Mouse (Mus musculus): Measurements from ENCODE around the gene Rnf121.

The Rnf121 gene

DNA sequence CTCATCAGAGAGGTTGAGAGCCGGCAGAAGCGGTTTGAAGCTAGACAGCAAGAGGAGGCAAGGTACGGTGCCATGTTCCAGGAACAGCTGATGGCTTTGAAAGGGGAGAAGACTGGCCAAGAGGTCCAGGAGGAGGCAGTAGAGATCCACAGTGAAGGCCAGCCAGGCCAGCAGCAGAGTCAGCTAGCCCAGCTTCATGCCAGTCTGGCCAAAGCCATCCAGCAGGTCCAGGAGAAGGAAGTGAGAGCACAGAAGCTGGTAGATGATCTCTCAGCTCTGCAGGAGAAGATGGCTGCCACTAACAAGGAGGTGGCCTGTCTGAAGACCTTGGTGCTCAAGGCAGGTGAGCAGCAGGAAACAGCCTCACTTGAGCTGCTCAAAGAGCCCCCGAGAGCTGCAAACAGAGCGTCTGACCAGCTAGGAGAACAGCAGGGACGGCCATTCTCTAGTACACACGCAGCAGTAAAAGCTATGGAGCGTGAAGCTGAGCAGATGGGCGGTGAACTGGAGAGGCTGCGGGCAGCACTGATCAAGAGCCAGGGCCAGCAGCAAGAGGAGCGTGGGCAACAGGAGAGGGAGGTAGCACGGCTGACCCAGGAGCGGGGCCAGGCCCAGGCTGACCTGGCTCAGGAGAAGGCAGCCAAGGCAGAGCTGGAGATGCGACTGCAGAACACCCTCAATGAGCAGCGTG, 65.7 kb downstream of the Rnf121 start:
- no peak for DNase-seq (ENCODE audit: low spot score)

GRCm38 (mm10) chr7:101998194-101998927, 66.9 kb downstream of the Rnf121 start:
- DNase-seq (ENCODE audit: low spot score): peak; percentile 90

DNA sequence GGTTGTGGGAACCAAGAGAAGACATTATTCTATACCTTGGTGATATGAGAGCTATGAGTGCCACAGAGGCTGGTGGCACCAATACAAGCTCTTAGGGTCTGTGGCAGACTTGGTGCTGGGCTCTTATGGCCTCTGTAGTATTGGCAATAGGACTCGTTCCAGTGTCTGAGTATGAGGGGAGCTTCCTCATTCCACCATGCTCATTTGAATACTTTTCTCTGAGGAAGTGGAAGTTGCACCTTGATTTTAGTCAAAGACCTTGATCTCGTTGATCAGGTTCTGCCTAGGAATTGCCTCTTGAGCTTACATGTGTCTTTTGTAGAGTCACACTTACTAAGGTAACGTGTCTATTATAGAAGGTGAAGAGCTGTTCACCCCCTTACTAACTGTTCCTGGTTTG, 71.0 kb downstream of the Rnf121 start:
- no peak for DNase-seq (ENCODE audit: low spot score)

DNA sequence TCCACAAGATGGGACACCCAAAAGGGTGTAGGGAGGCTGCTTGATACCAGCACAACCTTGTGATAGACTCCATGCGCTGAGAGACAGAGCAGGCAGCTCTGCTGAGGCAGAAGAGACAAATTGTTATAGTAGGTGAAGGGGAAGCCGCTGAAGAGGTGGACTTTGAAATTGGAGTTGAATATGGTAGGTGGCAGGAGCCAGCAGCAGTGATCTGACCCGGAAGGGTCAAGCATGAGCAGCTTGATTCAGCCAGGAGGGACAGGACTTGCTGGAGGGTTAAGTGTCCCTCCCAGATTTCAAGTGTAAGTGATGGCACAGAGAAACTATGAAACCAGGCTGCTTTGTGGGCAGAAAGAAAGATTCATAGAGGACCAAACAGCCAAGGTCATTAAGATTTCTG, 80.2 kb downstream of the Rnf121 start:
- DNase-seq (ENCODE audit: low spot score): no peak

DNA sequence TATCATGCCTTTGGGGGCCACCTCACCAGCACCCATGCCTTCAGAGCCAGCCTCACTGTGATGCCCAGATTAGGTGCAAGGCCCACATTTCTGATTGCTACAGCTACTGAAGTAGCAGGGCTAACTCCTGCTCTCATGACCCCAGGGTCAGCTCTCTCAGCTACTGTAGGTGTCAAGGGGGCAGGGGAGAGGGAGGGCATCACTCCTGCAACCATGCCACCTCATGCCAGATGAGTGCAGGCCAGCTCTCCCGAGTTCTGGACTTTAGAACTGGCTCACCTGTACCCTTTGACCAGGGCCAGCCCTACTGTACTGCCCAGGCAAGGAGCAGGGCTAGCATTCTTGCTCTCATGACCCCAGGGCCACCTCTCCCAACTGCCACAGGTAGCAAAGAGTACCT, 82.5 kb downstream of the Rnf121 start:
- DNase-seq (ENCODE audit: low spot score): no peak

- DNase-seq (ENCODE audit: low spot score): no peak
Observed at GRCm38 (mm10) chr7:101974505-101974904, 90.8 kb downstream of the Rnf121 start.

DNA sequence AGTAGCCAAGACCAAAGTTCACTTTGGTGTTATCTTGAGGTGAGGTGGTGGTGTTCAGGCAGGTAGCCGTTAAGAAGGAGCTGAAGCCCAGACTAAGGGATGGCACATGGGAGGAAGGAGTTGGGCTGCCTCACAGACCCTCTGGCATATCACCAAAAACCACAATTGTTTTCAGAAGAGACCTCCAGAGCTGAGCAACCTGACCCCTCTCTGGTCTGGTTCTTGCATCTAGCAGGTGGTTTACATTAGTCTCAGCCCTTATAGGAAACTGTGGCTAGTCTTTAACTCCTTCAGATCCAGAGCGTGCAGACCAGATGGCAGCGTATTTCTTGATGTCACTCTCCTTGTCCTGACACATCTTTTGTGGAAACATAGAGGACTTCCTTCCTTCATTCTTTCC, 91.5 kb downstream of the Rnf121 start:
- DNase-seq (ENCODE audit: low spot score): no peak

DNA sequence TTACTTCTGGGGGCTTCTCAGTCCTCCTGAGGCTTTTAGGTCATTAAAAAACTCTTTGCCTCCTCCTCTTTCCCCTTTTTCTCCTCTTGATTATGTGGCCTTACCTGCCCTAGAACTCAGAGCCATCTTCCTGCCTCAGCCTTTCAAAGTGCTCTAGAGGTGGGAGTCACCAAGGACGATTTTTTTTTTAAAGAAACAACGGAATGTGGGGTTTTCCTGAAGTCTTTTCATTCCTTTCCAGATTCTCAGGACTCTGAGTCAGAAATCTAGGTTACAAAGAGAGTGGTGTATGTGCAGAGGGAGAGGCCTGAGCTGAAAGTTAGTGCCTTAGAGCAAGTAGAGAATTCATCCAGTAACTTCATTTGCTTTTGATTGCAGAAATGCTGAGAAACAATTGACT, 93.5 kb downstream of the Rnf121 start:
- DNase-seq (ENCODE audit: low spot score): no peak

DNA sequence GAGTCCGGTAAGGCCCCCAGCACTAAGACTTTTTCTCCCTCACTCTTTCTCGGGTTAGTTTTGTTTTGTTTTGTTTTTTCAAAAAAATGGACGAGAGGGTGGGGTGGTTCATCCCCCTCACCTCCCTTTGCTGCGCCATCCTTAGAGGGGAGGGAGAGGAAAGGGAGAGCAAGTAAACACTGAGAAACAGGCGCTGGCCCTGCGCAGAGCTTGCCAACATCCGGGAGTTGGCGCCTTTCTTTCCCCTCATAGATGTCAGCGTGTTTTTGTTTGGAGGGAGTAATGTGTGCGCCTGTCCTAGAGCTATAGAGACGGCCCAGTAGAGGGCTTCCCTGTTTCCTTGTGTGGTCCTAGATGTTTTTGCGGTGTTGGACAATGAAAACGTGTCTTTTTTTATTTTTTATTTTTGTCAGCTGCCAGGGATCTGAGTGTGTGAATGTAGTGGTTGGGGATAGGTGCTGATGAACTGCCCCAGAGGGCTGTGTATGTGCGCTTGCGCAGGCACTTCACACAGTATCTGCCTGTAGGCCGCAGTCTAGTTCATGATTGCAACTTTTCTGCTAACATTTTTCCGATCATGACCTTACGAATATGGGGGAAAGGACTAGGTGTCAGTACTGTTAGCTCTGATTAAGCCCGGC, 94.3 kb downstream of the Rnf121 start:
- DNase-seq (ENCODE audit: low spot score): peak; percentile 79

GRCm38 (mm10) chr7:101970429-101970775, 94.9 kb downstream of the Rnf121 start:
- peak; percentile 92 for DNase-seq (ENCODE audit: low spot score)

GRCm38 (mm10) chr7:101969694-101970428, 95.4 kb downstream of the Rnf121 start:
- DNase-seq (ENCODE audit: low spot score): peak; percentile 86

All from layer of hippocampus, adult 11-12 months (tissue).